Mouse (Mus musculus): ENCODE measurements around the gene Piezo1.

- TF ChIP-seq POLR2A (IDR thresholded peaks at IDR 0.05; ENCODE audit: borderline replicate concordance, extremely low read depth, low read depth, low read length) (no peak), CTCF (IDR thresholded peaks at IDR 0.05; ENCODE audit: insufficient read depth, low read length) (no peak)
Measured at GRCm38 (mm10) chr8:122526084-122526483, 25.0 kb downstream of the Piezo1 start.

Data from lung, adult 2 months (tissue).